Mouse (Mus musculus): ENCODE measurements around the gene Atp6v1e2. TPM values are rescaled to one million over a fixed set of nuclear protein-coding genes. Genes with fewer than 3 reads are reported as not detected.

Gene Atp6v1e2
- total and polyA plus RNA-seq, 3 experiments = not detected

GRCm38 (mm10) chr17:86967536-86968525, 20.1 kb upstream of the Atp6v1e2 start:
- in situ Hi-C loops (cut with MboI; ENCODE audit: low pct_ligation_motif_present, low pct_unique_long_range_greater_than_20kb, low sequenced_read_pairs) = no loop called here
- Histone ChIP-seq H3K4me1 (ENCODE audit: control insufficient read depth in 1 of 2, insufficient read depth in 2 of 2) (peaks cover 39 to 82% of the 10 kb centered on the region in 2 experiments), H3K27ac (ENCODE audit: insufficient read depth, low read depth) (no peak overlapping the region; the same call in 1 of the 2 replicates), H3K9me3 (replicated peaks; ENCODE audit: low read length) (no peaks in the 10 kb centered on the region), H3K4me3 (replicated peaks in 1 of 3; ENCODE audit: low read depth in 2 of 3, low read length in 2 of 3, poor library complexity in 1 of 3) (peak overlapping the region in 1 of 3 experiments; percentile 27), H3K9ac (ENCODE audit: insufficient read depth, low read depth) (no peak overlapping the region), H3K79me2 (replicated peaks; ENCODE audit: control insufficient read depth, extremely low read depth, insufficient read depth, poor library complexity, severe bottlenecking) (peaks cover 17% of the 10 kb centered on the region), H3K27me3 (replicated peaks) (no peaks in the 10 kb centered on the region), H3K4me2 (ENCODE audit: insufficient read depth, low read depth, poor library complexity, severe bottlenecking) (peak overlapping the region; percentile 16; the same call in 1 of the 2 replicates), H3K36me3 (replicated peaks in 1 of 2; ENCODE audit: control insufficient read depth in 1 of 2, insufficient read depth in 1 of 2, low read length in 1 of 2) (peaks cover 32 to 64% of the 10 kb centered on the region in 2 experiments)
- DNase-seq (ENCODE audit: extremely low read depth) = no peak
- dilution Hi-C loops (cut with MboI; ENCODE audit: extremely low pct_ligation_motif_present, extremely low pct_unique_long_range_greater_than_20kb, low sequenced_read_pairs) = no loop called here
- TF ChIP-seq TCF12 (IDR thresholded peaks at IDR 0.05; ENCODE audit: low read depth, low read length) (no peak), ZKSCAN1 (IDR thresholded peaks at IDR 0.05; ENCODE audit: borderline replicate concordance, low read depth, low read length) (no peak), MAFK (IDR thresholded peaks at IDR 0.05; ENCODE audit: insufficient replicate concordance, low read length) (no peak), POLR2A (IDR thresholded peaks at IDR 0.05; ENCODE audit: low read depth, low read length) (no peak), IRF4 (IDR thresholded peaks at IDR 0.05; ENCODE audit: low read depth, low read length) (no peak), BHLHE40 (IDR thresholded peaks at IDR 0.05; ENCODE audit: low read depth, low read length) (no peak), POLR2AphosphoS2 (IDR thresholded peaks at IDR 0.05; ENCODE audit: low read depth, low read length) (no peak), CHD2 (IDR thresholded peaks at IDR 0.05; ENCODE audit: low read length) (no peak)

DNA sequence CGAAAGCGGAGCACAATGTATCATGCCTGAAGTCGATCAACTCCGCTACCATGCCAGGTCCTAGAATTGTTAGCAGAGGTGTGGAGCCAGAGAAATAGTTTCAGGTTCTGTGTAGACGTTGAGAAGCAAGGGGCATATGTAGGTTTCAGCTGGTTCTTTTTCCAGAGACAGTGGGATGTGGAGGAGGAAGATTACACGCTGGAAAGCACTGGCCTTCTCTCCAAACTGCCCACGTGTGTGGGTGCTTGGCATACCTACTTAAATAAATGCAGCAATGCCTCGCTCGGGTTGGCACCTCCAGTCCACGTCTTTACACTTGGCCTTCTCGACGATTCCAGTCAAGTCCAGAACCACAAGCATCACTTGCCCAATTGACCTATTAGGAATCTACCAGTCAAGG, 19.4 kb upstream of the Atp6v1e2 start:
- no peak overlapping the region for H3K27ac ChIP-seq (ENCODE audit: insufficient read depth, low read depth)
- no peaks in the 10 kb centered on the region for H3K27me3 ChIP-seq (replicated peaks)
- dilution Hi-C loops (cut with MboI; ENCODE audit: extremely low pct_ligation_motif_present, extremely low pct_unique_long_range_greater_than_20kb, low sequenced_read_pairs) = no loop called here
- in situ Hi-C loops (cut with MboI; ENCODE audit: low pct_ligation_motif_present, low pct_unique_long_range_greater_than_20kb, low sequenced_read_pairs) = no loop called here
- H3K4me2 ChIP-seq (ENCODE audit: insufficient read depth, low read depth, poor library complexity, severe bottlenecking) = no peak overlapping the region
- peaks cover 39 to 77% of the 10 kb centered on the region in 2 experiments for H3K4me1 ChIP-seq (ENCODE audit: control insufficient read depth in 1 of 2, insufficient read depth in 2 of 2)
- no peak for DNase-seq (ENCODE audit: extremely low read depth)
- H3K36me3 ChIP-seq (replicated peaks in 1 of 2; ENCODE audit: control insufficient read depth in 1 of 2, insufficient read depth in 1 of 2, low read length in 1 of 2) = peaks cover 24 to 56% of the 10 kb centered on the region in 2 experiments
- TF ChIP-seq USF2 (conservative IDR thresholded peaks at IDR 0.05; ENCODE audit: low read depth, low read length) (no peak), ZKSCAN1 (IDR thresholded peaks at IDR 0.05; ENCODE audit: borderline replicate concordance, low read depth, low read length) (no peak), JUN (IDR thresholded peaks at IDR 0.05; ENCODE audit: insufficient read depth, low read depth, low read length) (no peak), POLR2AphosphoS2 (IDR thresholded peaks at IDR 0.05; ENCODE audit: low read depth, low read length) (no peak), MAX (IDR thresholded peaks at IDR 0.05; ENCODE audit: low read length) (no peak), ELF1 (IDR thresholded peaks at IDR 0.05; ENCODE audit: low read depth, low read length) (no peak), BHLHE40 (IDR thresholded peaks at IDR 0.05; ENCODE audit: low read depth, low read length) (no peak), RAD21 (IDR thresholded peaks at IDR 0.05; ENCODE audit: low read depth, low read length) (no peak), RCOR1 (conservative IDR thresholded peaks at IDR 0.05; ENCODE audit: low read depth, low read length) (no peak), SMC3 (IDR thresholded peaks at IDR 0.05; ENCODE audit: low read depth, low read length) (no peak)
- H3K9me3 ChIP-seq (replicated peaks; ENCODE audit: low read length) = no peaks in the 10 kb centered on the region
- H3K4me3 ChIP-seq (replicated peaks in 1 of 3; ENCODE audit: low read depth in 2 of 3, low read length in 2 of 3, poor library complexity in 1 of 3) = no peak overlapping the region
- peaks cover 17% of the 10 kb centered on the region for H3K79me2 ChIP-seq (replicated peaks; ENCODE audit: control insufficient read depth, extremely low read depth, insufficient read depth, poor library complexity, severe bottlenecking)
- H3K9ac ChIP-seq (ENCODE audit: insufficient read depth, low read depth) = no peak overlapping the region
